Mouse (Mus musculus) spleen, postnatal 14 days (tissue): ENCODE data around the gene Mesp1.
"Not testable (repeated sequence)": the region's sequence is repeated elsewhere in the genome, so short reads cannot be mapped to it uniquely, and the experiment has no call there.

ENCODE experiments used
- DNase-seq, 2 experiments: peaks; one replicate each; pipeline ENCODE4 v3.0.0; 2021 to 2022; ENCODE audit warnings: low spot score in 2 of 2

Mesp1 gene

GRCm38 (mm10) chr7:79792635-79793421 is 760 bp downstream of the Mesp1 start:
- DNase-seq = no peak

- not testable (repeated sequence) for DNase-seq
These were observed 3.8 kb downstream of the Mesp1 start for GRCm38 (mm10) chr7:79789812-79790211.

DNA sequence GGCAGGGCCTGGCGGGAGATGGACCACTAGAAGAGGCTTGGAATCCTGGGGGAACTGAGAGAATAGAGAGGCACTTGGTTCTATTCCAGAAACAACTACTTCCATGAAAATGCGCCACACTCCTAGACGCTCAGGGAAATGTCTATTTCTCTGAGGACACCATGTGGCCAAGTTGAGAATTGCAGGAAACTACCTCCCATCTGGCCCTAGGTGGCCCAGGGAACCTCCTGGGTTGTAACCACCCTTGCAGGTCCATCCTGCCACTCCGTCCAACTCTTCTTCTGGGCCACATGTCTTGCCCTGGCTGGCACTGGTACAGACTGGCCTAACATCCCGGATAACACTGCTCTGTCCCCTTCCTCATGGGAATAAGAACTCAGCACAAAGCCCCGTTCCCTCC is 7.3 kb downstream of the Mesp1 start:
- peak in 1 of 2 experiments; percentile 45 for DNase-seq

DNA sequence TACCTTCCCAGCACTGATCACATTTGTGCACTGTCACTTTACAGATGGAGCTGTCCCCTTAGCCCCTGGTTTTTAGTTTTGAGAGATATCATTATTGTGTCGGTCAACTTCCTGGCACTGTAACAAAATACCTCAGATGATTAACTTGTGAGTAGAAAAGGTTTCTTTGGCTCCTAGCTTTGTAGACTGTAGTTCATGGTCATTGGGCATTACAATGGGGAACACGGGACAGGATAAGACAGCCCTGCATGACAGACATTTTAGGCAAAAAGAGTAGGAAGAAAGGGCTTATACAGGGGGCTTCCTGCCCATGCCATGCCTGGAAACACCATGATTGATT is 11.1 kb downstream of the Mesp1 start:
- no peak for DNase-seq

DNA sequence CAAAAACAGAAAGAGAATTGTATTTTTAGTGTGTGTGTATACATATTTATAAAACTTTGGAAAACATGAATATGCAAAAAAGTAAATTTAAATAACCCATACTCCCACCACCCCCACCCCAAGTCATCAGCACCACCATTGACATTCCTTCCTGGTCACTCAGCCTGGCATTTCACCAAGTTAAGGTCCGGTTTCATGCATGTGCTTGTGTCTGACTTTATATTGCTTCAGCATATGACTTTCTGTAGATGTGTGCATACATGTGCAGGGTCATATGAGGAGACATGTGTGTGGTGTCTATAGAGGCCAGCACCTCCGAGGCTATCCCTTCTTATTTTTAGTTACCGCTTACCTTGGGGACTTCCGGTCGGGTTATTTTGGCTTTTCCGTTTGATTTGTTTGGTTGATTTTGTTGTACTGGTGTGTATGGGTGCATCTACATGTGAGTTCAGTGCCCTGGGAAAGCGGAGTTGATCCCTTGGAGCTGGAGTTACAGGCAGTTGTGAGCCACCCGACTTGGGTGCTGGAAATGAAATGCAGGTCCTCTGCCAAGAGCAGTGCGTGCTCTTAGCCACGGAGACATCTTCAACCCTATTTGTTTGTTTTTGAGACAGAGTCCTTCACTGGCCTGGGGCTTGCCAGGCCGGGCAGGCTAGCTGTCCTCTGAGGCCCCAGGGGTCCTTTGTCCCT is 11.6 kb downstream of the Mesp1 start:
- no peak for DNase-seq

- peak; percentile 21 to 46 for DNase-seq
These were observed 12.7 kb downstream of the Mesp1 start for GRCm38 (mm10) chr7:79780647-79781626.

GRCm38 (mm10) chr7:79771561-79772512 is 21.8 kb downstream of the Mesp1 start:
- DNase-seq = no peak

- DNase-seq = no peak
These were observed 23.9 kb downstream of the Mesp1 start for GRCm38 (mm10) chr7:79769664-79770063.

GRCm38 (mm10) chr7:79765991-79766390 is 27.6 kb downstream of the Mesp1 start:
- no peak for DNase-seq

DNA sequence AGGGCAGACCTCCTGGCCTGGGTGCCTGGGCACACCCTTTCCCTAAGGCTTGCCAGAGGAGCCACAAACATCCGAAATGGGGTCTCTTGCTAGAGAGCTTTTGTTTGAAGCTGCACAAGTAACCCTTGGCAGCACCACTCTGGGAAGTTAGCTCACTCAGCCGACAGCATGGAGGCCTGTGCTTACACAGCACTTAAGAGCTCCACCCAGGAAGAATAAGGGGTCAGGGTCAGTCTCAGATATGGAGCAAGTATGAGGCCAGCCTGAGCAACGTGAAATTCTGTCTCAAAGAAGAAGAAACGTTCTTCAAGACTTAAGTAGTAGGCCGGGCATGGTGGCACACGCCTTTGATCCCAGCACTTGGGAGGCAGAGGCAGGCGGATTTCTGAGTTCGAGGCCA is 31.5 kb downstream of the Mesp1 start:
- DNase-seq = no peak

DNA sequence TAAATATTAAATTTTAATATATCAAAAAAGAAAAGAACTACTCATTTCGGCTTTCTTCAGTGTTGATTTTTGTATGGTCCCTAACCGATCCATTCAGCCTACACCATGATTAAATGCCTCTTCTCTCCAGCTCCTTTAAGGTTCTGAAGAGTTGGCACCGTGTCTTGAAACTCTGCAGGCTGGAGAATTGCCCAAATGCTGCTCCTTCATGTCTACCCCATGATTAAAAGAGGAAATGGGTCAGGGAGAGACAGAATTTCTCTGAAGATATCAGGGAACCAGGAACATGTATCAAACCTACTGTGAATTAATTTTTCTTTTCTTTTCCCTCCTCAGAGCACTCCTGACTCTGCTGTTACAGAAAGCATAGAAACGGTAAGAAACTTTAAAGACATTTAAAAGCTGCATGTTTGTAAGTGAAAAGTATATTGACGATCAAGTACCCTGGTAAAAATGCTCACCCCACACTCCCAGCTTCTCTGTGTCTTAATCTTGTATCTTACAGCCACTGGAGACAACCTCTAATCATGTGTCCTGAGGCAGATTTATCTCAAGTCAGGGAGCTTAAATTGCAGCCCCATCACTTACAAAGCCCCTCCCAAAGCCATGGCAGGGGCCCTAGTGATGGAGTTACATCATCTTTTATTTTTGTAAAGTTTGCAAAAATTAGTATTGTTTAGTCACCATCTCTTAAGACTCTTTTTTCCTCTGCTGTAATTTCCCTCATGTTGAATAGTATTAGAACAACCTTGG is 32.3 kb downstream of the Mesp1 start:
- DNase-seq = no peak

DNA sequence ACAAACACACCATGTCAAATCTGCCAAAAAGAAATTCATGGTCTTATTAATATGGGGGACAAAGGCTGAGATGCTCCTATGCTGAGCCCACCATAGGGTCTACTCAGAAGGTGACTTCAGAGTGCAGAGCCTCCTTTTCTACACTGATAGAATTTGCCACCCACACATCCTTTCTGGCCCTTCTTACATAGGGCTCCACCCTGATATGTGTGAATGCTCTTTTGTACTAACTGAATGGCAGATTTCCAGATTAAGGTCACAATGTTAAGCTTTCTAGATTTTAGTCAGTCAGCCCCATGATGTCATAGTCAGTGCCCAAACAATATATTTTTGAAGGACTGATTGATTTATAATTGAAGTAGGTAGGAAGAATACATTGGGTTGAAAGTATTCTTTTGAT is 33.8 kb downstream of the Mesp1 start:
- DNase-seq = no peak

DNA sequence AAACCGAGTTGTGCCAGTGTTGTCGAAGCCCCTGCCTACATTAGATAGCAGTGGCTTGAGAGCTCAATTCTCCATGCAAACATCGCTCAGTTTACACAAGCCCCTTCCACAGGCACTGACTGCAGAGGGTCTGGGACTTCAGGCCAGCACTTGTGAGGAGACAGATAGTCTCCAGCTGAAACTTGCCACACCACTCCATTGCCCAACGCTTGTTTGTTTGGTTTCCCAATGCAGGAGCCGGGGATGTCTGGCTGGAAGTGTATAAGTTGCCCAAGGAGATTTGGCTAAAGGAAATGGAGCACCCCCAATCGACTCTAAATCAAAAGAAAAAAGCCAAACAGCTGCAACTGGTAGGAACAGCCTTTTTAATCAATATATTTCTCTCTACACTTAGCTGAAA is 35.4 kb downstream of the Mesp1 start:
- no peak for DNase-seq

- no peak for DNase-seq
These were observed 37.3 kb downstream of the Mesp1 start for GRCm38 (mm10) chr7:79756334-79756733.

DNA sequence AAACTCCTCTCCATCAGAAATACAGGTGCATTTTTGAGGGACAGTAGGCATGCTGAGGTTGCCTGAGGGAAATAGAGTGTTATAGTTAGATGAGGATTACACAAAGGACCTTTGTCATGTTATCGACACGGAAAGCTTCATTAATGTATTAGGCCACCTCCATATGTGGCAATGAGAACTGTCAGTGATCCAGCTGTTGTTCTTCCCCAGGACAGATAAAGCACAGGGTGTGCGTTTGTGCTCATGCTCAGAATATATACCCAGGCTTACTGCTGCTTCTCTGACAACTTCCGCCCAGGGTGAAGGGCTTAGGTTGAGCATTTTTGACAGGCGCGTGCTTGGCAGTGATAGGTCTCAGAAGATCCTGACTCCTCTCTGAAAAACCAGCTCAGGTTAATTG is 44.1 kb downstream of the Mesp1 start:
- DNase-seq = no peak

GRCm38 (mm10) chr7:79747659-79748058 is 45.9 kb downstream of the Mesp1 start:
- DNase-seq = no peak

DNA sequence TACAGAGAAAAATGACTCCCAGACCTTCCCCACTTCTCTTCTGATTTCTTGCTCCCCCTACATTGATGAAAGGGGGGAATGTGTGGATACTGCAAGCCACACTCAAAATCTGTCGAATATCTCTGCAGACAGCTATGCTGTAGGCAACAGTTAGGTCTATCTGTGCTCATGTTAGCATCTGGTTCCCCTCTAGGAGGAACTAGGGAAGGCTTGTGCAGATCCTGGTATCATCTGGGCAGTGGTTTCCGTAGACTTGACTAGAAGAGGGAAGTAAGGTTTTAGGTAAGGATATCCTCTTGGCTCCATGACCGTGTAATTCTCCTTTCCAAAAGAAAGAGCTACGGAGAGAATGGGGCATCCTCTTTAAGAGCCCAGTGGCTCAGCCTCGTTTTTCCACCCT is 49.0 kb downstream of the Mesp1 start:
- no peak for DNase-seq

GRCm38 (mm10) chr7:79744051-79744450 is 49.5 kb downstream of the Mesp1 start:
- no peak for DNase-seq

- peak; percentile 40 to 59 for DNase-seq
These were observed 50.7 kb downstream of the Mesp1 start, which contains the start of the genes Pex11a and Wdr93 for GRCm38 (mm10) chr7:79742659-79743536. Gene Pex11a (minus strand): TSS chr7:79743131. Gene Wdr93 (plus strand): TSS chr7:79743163.
